Mouse (Mus musculus) heart, postnatal 0 days (tissue): Measurements from ENCODE around the gene Mrpl51.

Experiments
- CTCF ChIP-seq: IDR thresholded peaks from 2 replicates; pipeline ENCODE4 v1.5.1; 2016; ENCODE audit warnings: antibody characterized with exemption, control low read depth, low read depth
- EP300 ChIP-seq: IDR thresholded peaks from 2 replicates; pipeline ENCODE4 v1.6.1; 2016; ENCODE audit warnings: antibody characterized with exemption, low read depth

- no peak for TF ChIP-seq CTCF
- no peak for TF ChIP-seq EP300
Observed at GRCm38 (mm10) chr6:125238396-125238795, 46.8 kb downstream of the Mrpl51 start.
